Mouse (Mus musculus) neural tube, embryonic 12.5 days (tissue): ENCODE data around the gene Epn1. TPM values are rescaled to one million over a fixed set of nuclear protein-coding genes. Genes with fewer than 3 reads are reported as not detected.
A peak's percentile ranks its signal among the peaks of the same experiment; 100 is the strongest.

Experiments used
- ATAC-seq: fragments of 200-750 bp; cut with Nextera tagmentation; 2 replicates; pipeline ENCODE4 v1.8.0; 2017; ENCODE audit warnings: low read depth, mild to moderate bottlenecking, moderate TSS enrichment, moderate library complexity; ENCODE audit not compliant: low FRiP score
- H3K27ac ChIP-seq: fragments of 300-500 bp; sonication (generic); 2 replicates; pipeline ENCODE4 v1.5.1; 2016
- H3K27me3 ChIP-seq: fragments of 300-500 bp; sonication (generic); replicated peaks from 2 replicates; pipeline ENCODE4 v1.6.1; 2016; ENCODE audit warnings: mild to moderate bottlenecking
- H3K36me3 ChIP-seq: fragments of 300-500 bp; sonication (generic); 2 replicates; pipeline ENCODE4 v1.6.1; 2016; ENCODE audit warnings: mild to moderate bottlenecking
- H3K4me1 ChIP-seq: fragments of 300-500 bp; sonication (generic); 2 replicates; pipeline ENCODE4 v1.6.1; 2016
- H3K4me2 ChIP-seq: fragments of 300-500 bp; sonication (generic); replicated peaks from 2 replicates; pipeline ENCODE4 v1.6.1; 2016; ENCODE audit warnings: mild to moderate bottlenecking
- H3K4me3 ChIP-seq: fragments of 300-500 bp; sonication (generic); 2 replicates; pipeline ENCODE4 v1.5.1; 2016
- H3K9ac ChIP-seq: fragments of 300-500 bp; sonication (generic); 2 replicates; pipeline ENCODE4 v1.6.1; 2016; ENCODE audit warnings: mild to moderate bottlenecking
- H3K9me3 ChIP-seq: fragments of 300-500 bp; sonication (generic); 2 replicates; pipeline ENCODE4 v1.6.1; 2016; ENCODE audit warnings: mild to moderate bottlenecking
- WGBS: fragments of 180-500 bp; shearing (Covaris S2); methylation state at CpG from one replicate; pipeline ENCODE4 v1.1.7; 2016; 5-methylcytosine and 5-hydroxymethylcytosine counted together
- polyA plus RNA-seq: library from polyadenylated mRNA; unstranded; fragments of >200 nt; fragmentation: Nextera tagmentation; extraction: Ambion mirVana; gene quantifications from 2 replicates; pipeline ENCODE4 v1.2.1, GENCODE M21; 2016

The Epn1 gene
- polyA plus RNA-seq, 1 experiment from 2014 or later, result 80.5 TPM

GRCm38 (mm10) chr7:5046112-5046511 lies 33.9 kb upstream of the Epn1 start:
- H3K4me2 ChIP-seq, result no peak overlapping the region
- WGBS, result 66% methylated on average over 2 of the region's 2 CpGs
- H3K27ac ChIP-seq, result no peak overlapping the region

DNA sequence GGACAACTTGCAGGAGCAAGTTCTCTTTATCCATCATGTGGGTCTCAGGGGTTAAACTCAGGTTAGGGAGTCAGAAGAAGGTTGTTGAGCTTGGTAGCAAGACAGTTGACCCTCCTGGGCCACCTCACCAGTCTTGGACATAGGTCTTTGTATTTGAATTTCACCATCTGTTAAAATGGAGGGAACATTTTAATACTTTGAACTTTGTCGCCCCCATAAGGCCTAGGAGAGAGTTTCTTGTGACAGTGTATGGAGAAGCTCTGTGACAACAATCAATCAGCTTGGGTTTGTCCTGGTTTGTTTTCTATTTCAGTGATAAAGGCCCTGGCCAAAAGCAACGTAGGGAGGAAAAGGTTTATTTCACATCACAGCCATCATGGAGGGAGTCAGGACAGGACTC lies 32.7 kb upstream of the Epn1 start:
- no peaks in the 10 kb centered on the region for H3K9me3 ChIP-seq
- peaks cover 12% of the 10 kb centered on the region for H3K4me1 ChIP-seq
- no peak for ATAC-seq
- H3K9ac ChIP-seq, result no peak overlapping the region
- H3K4me2 ChIP-seq, result no peak overlapping the region
- WGBS, result 34% methylated on average over 2 of the region's 2 CpGs
- no peak overlapping the region for H3K4me3 ChIP-seq
- no peaks in the 10 kb centered on the region for H3K36me3 ChIP-seq
- no peak overlapping the region for H3K27ac ChIP-seq
- no peaks in the 10 kb centered on the region for H3K27me3 ChIP-seq

More at GRCm38 (mm10) chr7:5046112-5046511, 33.9 kb upstream of the Epn1 start:
- Histone ChIP-seq H3K9ac (no peak overlapping the region), H3K4me3 (no peak overlapping the region), H3K9me3 (no peaks in the 10 kb centered on the region), H3K36me3 (no peaks in the 10 kb centered on the region; the same call in 1 of the 2 replicates), H3K4me1 (peaks cover 6% of the 10 kb centered on the region), H3K27me3 (no peaks in the 10 kb centered on the region)
- no peak for ATAC-seq

DNA sequence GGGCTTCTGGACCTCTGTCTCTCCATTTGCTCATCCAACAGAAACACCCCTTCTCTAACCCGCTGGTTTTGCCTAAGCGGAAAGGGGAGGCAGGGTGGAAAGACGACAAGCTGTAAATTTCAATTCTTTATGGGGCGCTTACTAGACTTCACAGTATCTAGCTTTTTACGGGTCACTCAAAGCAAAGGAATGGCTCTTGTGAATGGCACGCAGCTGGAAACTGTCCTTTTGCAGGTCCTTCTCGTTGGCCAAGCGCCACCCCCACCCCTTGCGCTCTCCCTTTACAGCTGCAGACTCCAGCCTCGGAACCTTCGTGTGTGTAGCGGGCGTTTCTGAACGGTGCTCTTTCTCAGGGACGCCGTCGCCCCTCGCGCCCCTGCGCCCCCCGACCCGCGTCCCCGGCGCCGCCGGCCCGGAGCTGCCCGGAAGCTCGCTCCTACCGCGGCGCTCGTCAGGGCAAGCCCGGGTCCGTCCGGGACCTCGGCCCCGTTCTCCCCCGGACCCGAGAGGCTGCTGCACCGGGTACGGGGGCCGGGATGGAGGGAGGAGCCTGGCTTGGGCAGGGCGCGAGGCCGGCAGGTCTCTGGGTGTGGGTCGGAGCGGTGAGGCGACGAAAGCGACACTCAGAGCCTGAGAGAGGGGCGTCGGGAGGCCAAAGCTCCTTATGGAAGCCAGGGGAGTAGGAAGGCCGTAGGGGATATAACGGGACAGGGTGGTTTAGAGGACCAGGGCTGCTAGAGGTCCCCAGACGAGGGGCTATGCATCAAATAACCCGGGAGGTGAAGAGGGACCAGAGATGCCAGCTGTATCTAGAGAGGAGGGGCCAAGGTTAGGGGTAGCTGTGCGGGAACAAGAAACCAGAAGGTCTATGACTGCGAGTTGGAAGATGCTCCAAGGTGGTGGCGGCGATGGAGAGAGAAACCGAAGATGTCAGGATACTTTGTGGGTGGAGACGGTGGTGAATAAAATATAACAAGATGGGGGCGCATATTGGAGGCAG lies 28.5 kb upstream of the Epn1 start, which contains the start of gene Zfp580:
Gene Zfp580, plus strand, starts transcription at position 346 of the 1,000 bp plus-strand sequence.
- peak within 1 kb of the TSS; percentile 79 for H3K4me3 ChIP-seq
- H3K4me2 ChIP-seq, result peak within 1 kb of the TSS; percentile 91
- peak within 1 kb of the TSS; percentile 82 for H3K27ac ChIP-seq
- 2% methylated on average over 65 of the region's 65 CpGs for WGBS
- H3K36me3 ChIP-seq, result no peaks in the 10 kb centered on the region
- no peaks in the 10 kb centered on the region for H3K9me3 ChIP-seq
- H3K4me1 ChIP-seq, result peaks cover 32% of the 10 kb centered on the region
- ATAC-seq, result peak; percentile 67
- H3K27me3 ChIP-seq, result peaks cover 39% of the 10 kb centered on the region
- H3K9ac ChIP-seq, result peak within 1 kb of the TSS; percentile 93

GRCm38 (mm10) chr7:5052438-5052837 lies 27.6 kb upstream of the Epn1 start:
- ATAC-seq, result no peak
- Histone ChIP-seq H3K9me3 (no peaks in the 10 kb centered on the region), H3K27me3 (peaks cover 48% of the 10 kb centered on the region), H3K9ac (peak overlapping the region; percentile 93), H3K27ac (no peak overlapping the region), H3K4me2 (peak overlapping the region; percentile 91), H3K4me3 (peak overlapping the region; percentile 79), H3K4me1 (peaks cover 38% of the 10 kb centered on the region), H3K36me3 (no peaks in the 10 kb centered on the region)
- WGBS, result 2% methylated on average over 12 of the region's 12 CpGs

- H3K4me3 ChIP-seq, result peak overlapping the region; percentile 79
- no peaks in the 10 kb centered on the region for H3K9me3 ChIP-seq
- WGBS, result 2% methylated on average over 45 of the region's 45 CpGs
- ATAC-seq, result no peak
- peaks cover 53% of the 10 kb centered on the region for H3K27me3 ChIP-seq
- no peak overlapping the region for H3K27ac ChIP-seq
- H3K36me3 ChIP-seq, result no peaks in the 10 kb centered on the region
- peak overlapping the region; percentile 65 for H3K9ac ChIP-seq
- peak overlapping the region; percentile 91 for H3K4me2 ChIP-seq
- H3K4me1 ChIP-seq, result peaks cover 38% of the 10 kb centered on the region
These were observed 27.1 kb upstream of the Epn1 start for GRCm38 (mm10) chr7:5052931-5053343.

DNA sequence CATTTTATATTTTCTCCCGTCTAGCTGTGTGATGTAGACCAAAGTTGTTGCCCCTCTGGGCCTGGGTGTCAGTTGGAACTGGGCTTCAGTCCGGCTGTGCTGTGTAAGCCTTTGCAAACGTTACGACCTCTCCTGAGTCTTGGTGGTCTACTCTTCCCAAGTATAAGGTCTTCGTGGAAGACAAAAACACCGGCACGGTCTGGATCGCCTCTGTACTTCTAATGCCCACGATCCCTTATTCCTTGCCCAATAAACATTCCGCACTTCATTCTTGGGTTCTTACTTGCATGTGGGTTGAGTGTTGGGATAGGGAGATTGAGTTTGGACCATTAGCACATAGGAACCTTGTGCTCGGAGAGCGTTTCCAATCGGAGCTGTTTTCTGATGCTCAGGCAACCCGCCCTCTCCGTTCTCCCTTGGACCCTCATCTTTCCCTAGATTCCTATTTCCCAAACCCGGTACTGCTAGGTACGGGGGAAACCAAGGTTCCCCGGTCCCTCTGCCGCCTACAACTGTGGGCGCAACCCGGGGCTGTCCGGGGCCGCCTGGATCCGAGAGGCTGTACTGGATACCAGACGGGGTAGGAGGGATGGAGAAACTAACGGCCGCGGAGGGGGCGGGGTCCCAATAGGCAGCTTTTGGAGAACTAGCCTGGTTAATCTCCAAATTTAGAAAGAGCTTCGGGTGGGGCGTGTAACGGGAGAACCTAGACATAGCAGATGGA lies 26.4 kb upstream of the Epn1 start:
- 9% methylated on average over 32 of the region's 32 CpGs for WGBS
- ATAC-seq, result no peak
- no peak overlapping the region for H3K27ac ChIP-seq

DNA sequence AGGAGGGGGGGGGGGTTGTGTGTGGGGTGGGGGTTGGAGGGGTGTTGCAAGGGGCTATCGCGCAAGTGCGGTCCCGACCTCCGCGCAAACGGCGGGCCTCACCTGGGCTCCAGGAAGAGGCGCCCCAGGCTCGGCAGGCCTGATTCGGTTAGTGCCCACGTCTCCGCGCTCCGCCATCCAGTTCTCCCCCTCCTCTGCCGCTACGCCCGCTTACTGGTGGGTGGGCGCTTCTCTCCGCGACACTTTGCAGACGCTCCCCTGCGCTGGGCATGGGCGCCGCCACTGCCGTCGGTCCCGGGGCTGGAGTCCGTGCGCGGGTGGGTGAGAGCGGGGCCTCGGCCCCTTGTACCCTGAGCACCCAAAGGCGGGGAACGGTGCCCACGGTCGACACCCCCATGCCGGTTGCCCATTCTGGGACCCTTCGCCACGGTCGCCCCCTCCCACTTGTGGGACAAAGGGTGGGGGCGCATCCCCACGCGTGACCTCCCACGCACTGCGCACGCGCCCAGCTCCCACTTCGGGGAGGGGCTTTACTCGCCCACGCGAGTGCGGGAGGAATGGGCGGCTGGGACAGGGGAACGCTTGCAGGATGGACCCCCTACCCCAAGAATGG lies 23.3 kb upstream of the Epn1 start:
- ATAC-seq, result no peak
- WGBS, result 2% methylated on average over 55 of the region's 55 CpGs
- H3K27ac ChIP-seq, result peak overlapping the region; percentile 26; the same call in 1 of the 2 replicates
- peak overlapping the region; percentile 69 for H3K9ac ChIP-seq
- peak overlapping the region; percentile 44 for H3K4me3 ChIP-seq
- no peaks in the 10 kb centered on the region for H3K9me3 ChIP-seq
- H3K4me2 ChIP-seq, result peak overlapping the region; percentile 68
- H3K36me3 ChIP-seq, result no peaks in the 10 kb centered on the region
- H3K27me3 ChIP-seq, result peaks cover 63% of the 10 kb centered on the region
- H3K4me1 ChIP-seq, result peaks cover 47% of the 10 kb centered on the region

More for the DNA sequence above, 26.4 kb upstream of the Epn1 start:
- Histone ChIP-seq H3K4me3 (peak overlapping the region; percentile 79), H3K4me1 (peaks cover 38% of the 10 kb centered on the region), H3K36me3 (no peaks in the 10 kb centered on the region), H3K9ac (peak overlapping the region; percentile 65), H3K4me2 (peak overlapping the region; percentile 91), H3K9me3 (no peaks in the 10 kb centered on the region), H3K27me3 (peaks cover 60% of the 10 kb centered on the region)

GRCm38 (mm10) chr7:5057381-5057780 lies 22.7 kb upstream of the Epn1 start:
- H3K9me3 ChIP-seq, result no peaks in the 10 kb centered on the region
- WGBS, result 37% methylated on average over 8 of the region's 8 CpGs
- peaks cover 41% of the 10 kb centered on the region for H3K4me1 ChIP-seq
- peak overlapping the region; percentile 68 for H3K4me2 ChIP-seq
- H3K36me3 ChIP-seq, result no peaks in the 10 kb centered on the region
- H3K27me3 ChIP-seq, result peaks cover 63% of the 10 kb centered on the region
- H3K27ac ChIP-seq, result no peak overlapping the region
- peak overlapping the region; percentile 44 for H3K4me3 ChIP-seq
- no peak for ATAC-seq
- H3K9ac ChIP-seq, result peak overlapping the region; percentile 69; the same call in 1 of the 2 replicates

GRCm38 (mm10) chr7:5057804-5058203 lies 22.2 kb upstream of the Epn1 start:
- Histone ChIP-seq H3K27ac (no peak overlapping the region), H3K4me1 (peaks cover 37% of the 10 kb centered on the region), H3K9ac (no peak overlapping the region), H3K27me3 (peaks cover 61% of the 10 kb centered on the region), H3K9me3 (no peaks in the 10 kb centered on the region), H3K4me3 (peak overlapping the region; percentile 44; the same call in 1 of the 2 replicates), H3K36me3 (no peaks in the 10 kb centered on the region), H3K4me2 (peak overlapping the region; percentile 68)
- 28% methylated on average over 11 of the region's 11 CpGs for WGBS
- ATAC-seq, result no peak

GRCm38 (mm10) chr7:5058631-5059030 lies 21.4 kb upstream of the Epn1 start:
- no peak overlapping the region for H3K27ac ChIP-seq
- H3K36me3 ChIP-seq, result no peaks in the 10 kb centered on the region
- ATAC-seq, result no peak
- WGBS, result 90% methylated on average over 1 of the region's 1 CpGs
- H3K4me3 ChIP-seq, result no peak overlapping the region
- H3K27me3 ChIP-seq, result peaks cover 53% of the 10 kb centered on the region
- H3K4me2 ChIP-seq, result no peak overlapping the region; the same call in 1 of the 2 replicates
- H3K9ac ChIP-seq, result no peak overlapping the region
- H3K4me1 ChIP-seq, result peaks cover 32% of the 10 kb centered on the region
- no peaks in the 10 kb centered on the region for H3K9me3 ChIP-seq

DNA sequence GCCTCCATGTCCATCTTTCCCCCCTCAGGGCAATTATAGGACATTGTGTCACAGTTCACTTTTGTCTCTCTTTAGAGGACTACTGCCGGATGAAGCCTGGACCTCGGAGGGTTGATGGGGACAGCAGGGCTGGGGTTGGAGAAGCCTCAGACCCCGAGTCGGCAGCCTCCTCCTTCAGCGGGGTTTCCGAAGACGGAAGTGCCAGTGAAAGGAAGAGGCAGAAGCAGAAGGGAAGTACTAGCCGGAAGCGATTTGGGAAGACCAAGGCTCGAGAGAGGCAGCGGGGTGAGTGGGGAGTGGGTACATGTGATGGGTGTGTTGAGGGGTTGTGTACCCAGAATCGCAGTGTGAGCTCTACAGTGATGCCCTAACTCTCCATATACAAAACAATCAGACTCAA lies 20.6 kb upstream of the Epn1 start:
- H3K27me3 ChIP-seq, result peaks cover 45% of the 10 kb centered on the region
- ATAC-seq, result no peak
- H3K27ac ChIP-seq, result no peak overlapping the region
- H3K36me3 ChIP-seq, result no peaks in the 10 kb centered on the region
- no peak overlapping the region for H3K4me3 ChIP-seq
- H3K4me1 ChIP-seq, result peaks cover 32% of the 10 kb centered on the region
- H3K9me3 ChIP-seq, result no peaks in the 10 kb centered on the region
- H3K4me2 ChIP-seq, result peak overlapping the region; percentile 86
- peak overlapping the region; percentile 80; the same call in 1 of the 2 replicates for H3K9ac ChIP-seq
- 93% methylated on average over 12 of the region's 12 CpGs for WGBS
